ENCODE assay signal across 10 mouse cellular contexts in the genomic region with DNA sequence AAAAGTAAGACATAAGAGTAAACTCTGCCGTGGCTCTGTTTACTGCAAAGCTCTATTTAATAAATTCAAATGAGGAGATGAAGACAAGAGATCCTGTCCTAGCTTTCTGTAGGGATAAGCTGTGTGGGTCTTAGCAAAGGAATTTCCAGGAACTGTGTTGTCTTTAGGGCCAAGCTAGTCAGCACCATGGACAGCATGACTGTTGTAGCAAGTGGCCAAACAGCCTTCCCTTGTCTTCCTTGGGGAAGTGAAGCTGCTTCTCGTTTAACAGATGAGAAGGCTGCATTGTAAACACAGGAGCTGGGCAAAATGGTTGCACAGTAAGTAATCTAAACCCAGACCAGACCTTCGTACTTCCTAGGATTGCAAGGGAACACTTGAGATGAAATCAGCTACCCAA.
DNase-seq lines count a peak whose midpoint lies in the region; ATAC-seq and TF ChIP-seq lines count a peak whose summit lies in the region.
"Had no signal": no experiment of that assay in that cellular context is flagged by ENCODE, and none has a peak within 500 bp of the region (broad histone marks: within the 10 kb centered on the region; RNA-seq: fewer than 3 reads in every experiment).

No protein-coding gene starts in this region.

- no peak for ATAC-seq in kidney, embryonic 15.5 days (replicated peaks; ENCODE audit: low FRiP score)

- peaks cover 1% of the 10 kb centered on the region for H3K4me1 ChIP-seq in kidney, embryonic 15.5 days
- no peaks in the 10 kb centered on the region for H3K4me1 ChIP-seq in MEL (ENCODE audit: control insufficient read depth in 1 of 2, insufficient read depth in 2 of 2, low read length in 2 of 2)
- H3K4me1 ChIP-seq: embryonic facial prominence, embryonic 12.5 days had no signal

- no peak overlapping the region for H3K27ac ChIP-seq in kidney, embryonic 15.5 days
- no peak overlapping the region for H3K27ac ChIP-seq in MEL (ENCODE audit: control insufficient read depth, low read depth, low read length)
- H3K27ac ChIP-seq: embryonic facial prominence, embryonic 12.5 days; stomach, postnatal 0 days had no signal

- no peak overlapping the region for H3K9ac ChIP-seq in kidney, embryonic 15.5 days
- no peak overlapping the region for H3K9ac ChIP-seq in MEL (ENCODE audit: control insufficient read depth, low read depth, low read length, poor library complexity, severe bottlenecking)
- H3K9ac ChIP-seq: embryonic facial prominence, embryonic 12.5 days had no signal

- H3K4me2 ChIP-seq in kidney, embryonic 15.5 days, result no peak overlapping the region
- H3K4me2 ChIP-seq: embryonic facial prominence, embryonic 12.5 days had no signal

- H3K9me3 ChIP-seq in kidney, embryonic 15.5 days (replicated peaks), result no peaks in the 10 kb centered on the region
- H3K9me3 ChIP-seq in MEL (replicated peaks; ENCODE audit: insufficient read depth, low read length), result no peaks in the 10 kb centered on the region
- H3K9me3 ChIP-seq: embryonic facial prominence, embryonic 12.5 days had no signal

- H3K27me3 ChIP-seq in kidney, embryonic 15.5 days, result no peaks in the 10 kb centered on the region
- H3K27me3 ChIP-seq in MEL (ENCODE audit: control insufficient read depth in 1 of 2, insufficient read depth in 2 of 2, low read length in 2 of 2), result no peaks in the 10 kb centered on the region
- H3K27me3 ChIP-seq: embryonic facial prominence, embryonic 12.5 days had no signal

- no peak for TF ChIP-seq POLR2A in MEL (IDR thresholded peaks at IDR 0.05; ENCODE audit: control insufficient read depth in 1 of 2, insufficient read depth in 1 of 2, low read depth in 1 of 2, low read length in 2 of 2, poor library complexity in 1 of 2)

- WGBS in kidney, embryonic 15.5 days, result 34% methylated on average over 3 of the region's 3 CpGs

- no peak for TF ChIP-seq EP300 in MEL (IDR thresholded peaks at IDR 0.05; ENCODE audit: low read depth in 1 of 2, low read length in 2 of 2)

- no peak overlapping the region for H3K4me3 ChIP-seq in kidney, embryonic 15.5 days (replicated peaks)
- no peak overlapping the region for H3K4me3 ChIP-seq in MEL (ENCODE audit: control insufficient read depth in 1 of 2, insufficient read depth in 1 of 2, low read depth in 2 of 2, low read length in 2 of 2)
- H3K4me3 ChIP-seq: embryonic facial prominence, embryonic 12.5 days had no signal

- TF ChIP-seq RAD21 in MEL (IDR thresholded peaks at IDR 0.05; ENCODE audit: low read depth, low read length), result no peak

- no peaks in the 10 kb centered on the region for H3K79me2 ChIP-seq in MEL (ENCODE audit: control insufficient read depth, insufficient read depth, low read length, poor library complexity)

- no peaks in the 10 kb centered on the region for H3K36me3 ChIP-seq in kidney, embryonic 15.5 days
- H3K36me3 ChIP-seq in MEL (ENCODE audit: control insufficient read depth in 1 of 2, insufficient read depth in 2 of 2, low read length in 2 of 2), result no peaks in the 10 kb centered on the region
- H3K36me3 ChIP-seq: embryonic facial prominence, embryonic 12.5 days had no signal

- TF ChIP-seq CTCF in MEL (IDR thresholded peaks at IDR 0.05 in 2 of 3, conservative IDR thresholded peaks at IDR 0.05 in 1 of 3; ENCODE audit: control insufficient read depth in 1 of 3, insufficient read depth in 1 of 3, low read depth in 2 of 3, low read length in 3 of 3, poor library complexity in 1 of 3, severe bottlenecking in 1 of 3), result no peak

- DNase-seq in adrenal gland, postnatal 10 days, result peak; percentile 27
- DNase-seq in adrenal gland, adult 18-20 months (ENCODE audit: low spot score in 2 of 2), result no peak
- peak; percentile 24 for DNase-seq in kidney, postnatal 14 days
- peak; percentile 10 for DNase-seq in MEL (ENCODE audit: low read depth, low spot score)
- DNase-seq in forelimb bud, embryonic 11.5 days (ENCODE audit: low read depth, low spot score), result peak; percentile 86
- no peak for DNase-seq in yolk sac, embryonic 10.5 days (ENCODE audit: low spot score)
- no peak for DNase-seq in gastrocnemius, postnatal 25 days

TF ChIP-seq in MEL, 35 proteins besides CTCF, POLR2A, EP300 and RAD21:
- TF ChIP-seq E2F4 (IDR thresholded peaks at IDR 0.05; ENCODE audit: borderline replicate concordance, low read depth, low read length) (no peak), MAX (IDR thresholded peaks at IDR 0.05; ENCODE audit: low read length) (no peak), MYB (IDR thresholded peaks at IDR 0.05; ENCODE audit: low read depth, low read length) (no peak), ELF1 (IDR thresholded peaks at IDR 0.05; ENCODE audit: low read depth, low read length) (no peak), MAZ (IDR thresholded peaks at IDR 0.05; ENCODE audit: low read depth, low read length) (no peak), POLR2AphosphoS2 (IDR thresholded peaks at IDR 0.05; ENCODE audit: low read length) (no peak), USF2 (IDR thresholded peaks at IDR 0.05; ENCODE audit: borderline replicate concordance in 1 of 2, insufficient read depth in 1 of 2, low read depth in 1 of 2, low read length in 2 of 2) (no peak), KAT2A (conservative IDR thresholded peaks at IDR 0.05; ENCODE audit: low read depth, low read length) (no peak), MEF2A (IDR thresholded peaks at IDR 0.05; ENCODE audit: extremely low read depth, insufficient replicate concordance, low read depth, low read length, poor library complexity, severe bottlenecking) (no peak), NELFE (IDR thresholded peaks at IDR 0.05; ENCODE audit: low read depth, low read length) (no peak), ETS1 (IDR thresholded peaks at IDR 0.05; ENCODE audit: low read depth, low read length) (no peak), TAL1 (IDR thresholded peaks at IDR 0.05; ENCODE audit: low read length) (no peak), TBP (IDR thresholded peaks at IDR 0.05; ENCODE audit: low read depth, low read length) (no peak), ZMIZ1 (IDR thresholded peaks at IDR 0.05; ENCODE audit: low read depth, low read length) (no peak), CHD2 (IDR thresholded peaks at IDR 0.05; ENCODE audit: low read length) (no peak), SMC3 (IDR thresholded peaks at IDR 0.05; ENCODE audit: low read depth, low read length) (no peak), USF1 (IDR thresholded peaks at IDR 0.05; ENCODE audit: low read depth, low read length) (no peak), HCFC1 (IDR thresholded peaks at IDR 0.05; ENCODE audit: low read depth, low read length) (no peak)

Comparison
In these comparisons a context has a peak if more than half of its experiments do, and no peak if none do; other contexts are left out.
1. DNase-seq: peak in adrenal gland, postnatal 10 days (single experiment), kidney, postnatal 14 days (single experiment), MEL (single experiment) and forelimb bud, embryonic 11.5 days (single experiment); none in adrenal gland, adult 18-20 months (0 of 2), yolk sac, embryonic 10.5 days (single experiment) and gastrocnemius, postnatal 25 days (single experiment).